Mouse (Mus musculus): ENCODE measurements around the gene Apoa2. TPM values are rescaled to one million over a fixed set of nuclear protein-coding genes. Genes with fewer than 3 reads are reported as not detected.

Apoa2 gene
- polyA plus RNA-seq, 1 experiment from 2014 or later: 84.7 TPM

DNA sequence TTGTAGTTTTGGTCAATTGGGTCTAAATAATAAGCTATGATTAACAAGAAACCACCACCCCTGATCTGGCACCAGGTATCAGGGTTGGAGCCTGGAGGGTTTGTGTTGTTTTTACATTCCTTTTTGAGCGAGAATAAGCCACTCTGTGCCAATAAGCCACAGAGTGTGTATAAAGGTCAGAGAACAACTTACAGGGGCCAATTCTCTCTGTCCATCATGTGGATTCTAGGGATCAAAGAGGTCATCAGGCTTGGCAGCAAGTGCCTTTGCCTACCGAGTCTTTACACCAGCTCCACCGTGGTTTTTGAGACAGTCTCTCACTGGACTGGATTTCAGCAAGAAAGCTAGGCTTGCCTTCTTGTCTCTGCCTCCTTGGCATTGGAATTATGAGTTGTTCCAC is 12.0 kb upstream of the Apoa2 start:
- 58% methylated on average over 3 of the region's 3 CpGs for WGBS
- Histone ChIP-seq H3K36me3 (no peaks in the 10 kb centered on the region; the same call in 1 of the 2 replicates), H3K9ac (no peak overlapping the region), H3K27me3 (replicated peaks) (no peaks in the 10 kb centered on the region), H3K4me2 (replicated peaks) (no peak overlapping the region), H3K4me3 (replicated peaks) (no peak overlapping the region), H3K27ac (no peak overlapping the region), H3K9me3 (no peaks in the 10 kb centered on the region), H3K4me1 (replicated peaks) (0 out of 2 replicates have a peak, but pooled peaks cover 2% of the 10 kb centered on the region)
- ATAC-seq: no peak

DNA sequence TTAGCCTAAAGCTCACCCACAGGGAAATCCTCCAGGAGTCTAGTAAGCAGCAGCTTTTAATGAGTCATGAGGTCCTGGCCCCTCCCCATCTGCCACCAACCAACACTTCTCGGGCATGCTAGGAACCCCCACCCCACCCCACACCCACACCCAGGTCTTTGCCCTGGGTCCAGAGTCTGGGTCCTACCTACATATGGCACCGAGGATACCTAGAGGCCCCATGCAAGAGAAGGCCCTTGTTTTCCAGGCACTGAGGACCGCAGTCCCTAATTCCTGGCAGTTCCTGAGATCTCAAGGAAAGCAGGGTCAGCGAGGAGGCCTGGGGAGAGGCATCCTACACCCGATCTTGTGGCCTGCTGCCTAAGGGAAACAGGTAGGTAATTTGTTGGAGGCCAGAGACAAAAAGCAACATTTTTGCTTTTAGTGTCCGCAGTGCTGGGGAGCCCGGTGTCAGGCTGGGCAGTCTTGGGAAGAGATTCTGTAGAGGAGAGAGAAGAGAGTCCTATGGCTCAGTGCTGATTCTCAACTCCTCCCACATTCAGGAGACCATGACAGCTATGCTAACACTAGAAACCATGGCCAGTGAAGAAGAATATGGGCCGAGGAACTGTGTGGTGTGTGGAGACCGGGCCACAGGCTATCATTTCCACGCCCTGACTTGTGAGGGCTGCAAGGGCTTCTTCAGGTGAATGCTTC is 10.9 kb upstream of the Apoa2 start, which contains the start of gene Nr1i3:
Gene Nr1i3 (plus strand): TSS at position 170 of the 696 bp plus-strand sequence.
- peak within 1 kb of the TSS; percentile 28 for H3K27ac ChIP-seq
- H3K4me2 ChIP-seq (replicated peaks): peak within 1 kb of the TSS; percentile 32
- 69% methylated on average over 10 of the region's 10 CpGs for WGBS
- peak; percentile 96 for ATAC-seq
- H3K36me3 ChIP-seq: no peaks in the 10 kb centered on the region; the same call in 1 of the 2 replicates
- no peaks in the 10 kb centered on the region for H3K9me3 ChIP-seq
- 0 out of 2 replicates have a peak, but pooled peaks cover 2% of the 10 kb centered on the region for H3K4me1 ChIP-seq (replicated peaks)
- no peaks in the 10 kb centered on the region for H3K27me3 ChIP-seq (replicated peaks)
- 0 out of 2 replicates have a peak within 1 kb of the TSS, but pooled peaks have one; percentile 0 for H3K4me3 ChIP-seq (replicated peaks)
- 0 out of 2 replicates have a peak within 1 kb of the TSS, but pooled peaks have one; percentile 1 for H3K9ac ChIP-seq

DNA sequence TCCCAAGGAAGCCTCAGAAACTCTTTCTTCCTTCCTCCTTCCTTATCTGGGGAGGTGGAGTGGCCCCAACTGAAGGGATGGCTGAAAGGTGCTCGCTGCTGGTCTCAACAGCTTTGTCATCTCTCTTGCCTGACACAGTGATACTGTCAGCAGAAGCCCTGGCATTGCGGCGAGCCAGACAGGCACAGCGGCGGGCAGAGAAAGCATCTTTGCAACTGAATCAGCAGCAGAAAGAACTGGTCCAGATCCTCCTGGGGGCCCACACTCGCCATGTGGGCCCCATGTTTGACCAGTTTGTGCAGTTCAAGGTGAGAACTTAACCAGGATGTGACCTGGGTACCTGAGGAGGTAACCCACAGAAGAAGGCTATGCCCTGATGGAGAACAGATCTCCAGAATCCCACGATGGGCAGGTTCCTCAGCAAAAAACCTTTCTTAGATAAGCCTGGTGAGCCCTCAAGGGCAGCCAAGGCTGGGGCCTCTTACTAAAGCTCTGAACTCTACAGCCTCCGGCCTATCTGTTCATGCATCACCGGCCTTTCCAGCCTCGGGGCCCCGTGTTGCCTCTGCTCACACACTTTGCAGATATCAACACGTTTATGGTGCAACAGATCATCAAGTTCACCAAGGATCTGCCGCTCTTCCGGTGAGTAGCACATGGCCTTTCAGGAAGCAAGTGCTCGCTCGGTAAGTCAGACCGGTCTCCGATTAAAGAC is 8.5 kb upstream of the Apoa2 start:
- no peak overlapping the region for H3K4me2 ChIP-seq (replicated peaks)
- H3K27ac ChIP-seq: no peak overlapping the region
- 84% methylated on average over 18 of the region's 18 CpGs for whole genome bisulfite sequencing
- H3K27me3 ChIP-seq (replicated peaks): no peaks in the 10 kb centered on the region
- H3K9ac ChIP-seq: no peak overlapping the region
- no peak for ATAC-seq
- no peaks in the 10 kb centered on the region; the same call in 1 of the 2 replicates for H3K36me3 ChIP-seq
- H3K4me3 ChIP-seq (replicated peaks): no peak overlapping the region
- H3K9me3 ChIP-seq: no peaks in the 10 kb centered on the region
- peaks cover 7% of the 10 kb centered on the region for H3K4me1 ChIP-seq (replicated peaks)

DNA sequence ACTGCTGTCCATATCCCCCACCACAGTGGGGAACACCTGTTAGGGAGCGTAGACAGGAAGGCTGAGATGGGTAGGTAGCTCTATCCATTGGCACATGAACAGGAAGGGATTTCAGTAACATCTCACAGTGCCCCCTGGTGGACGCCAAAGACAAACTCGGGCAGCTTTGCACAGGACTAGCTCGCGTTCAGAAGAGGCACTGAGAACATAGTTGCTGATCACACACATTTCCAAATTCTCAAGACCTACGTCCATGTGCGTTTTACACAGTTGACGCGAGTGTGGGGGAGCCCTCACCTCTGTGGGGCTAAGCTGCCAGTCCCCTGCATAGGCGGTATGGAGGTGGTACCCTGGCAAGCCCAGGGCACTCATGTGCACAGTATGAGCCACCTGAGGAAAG is 4.0 kb upstream of the Apoa2 start:
- Histone ChIP-seq H3K9me3 (no peaks in the 10 kb centered on the region), H3K27ac (no peak overlapping the region), H3K9ac (0 out of 2 replicates have a peak overlapping the region, but pooled peaks have one; percentile 51), H3K27me3 (replicated peaks) (no peaks in the 10 kb centered on the region), H3K36me3 (no peaks in the 10 kb centered on the region; the same call in 1 of the 2 replicates), H3K4me1 (replicated peaks) (peaks cover 12% of the 10 kb centered on the region), H3K4me2 (replicated peaks) (peak overlapping the region; percentile 87), H3K4me3 (replicated peaks) (peak overlapping the region; percentile 53; the same call in 1 of the 2 replicates)
- WGBS: 8% methylated on average over 10 of the region's 10 CpGs
- ATAC-seq: peak; percentile 27

DNA sequence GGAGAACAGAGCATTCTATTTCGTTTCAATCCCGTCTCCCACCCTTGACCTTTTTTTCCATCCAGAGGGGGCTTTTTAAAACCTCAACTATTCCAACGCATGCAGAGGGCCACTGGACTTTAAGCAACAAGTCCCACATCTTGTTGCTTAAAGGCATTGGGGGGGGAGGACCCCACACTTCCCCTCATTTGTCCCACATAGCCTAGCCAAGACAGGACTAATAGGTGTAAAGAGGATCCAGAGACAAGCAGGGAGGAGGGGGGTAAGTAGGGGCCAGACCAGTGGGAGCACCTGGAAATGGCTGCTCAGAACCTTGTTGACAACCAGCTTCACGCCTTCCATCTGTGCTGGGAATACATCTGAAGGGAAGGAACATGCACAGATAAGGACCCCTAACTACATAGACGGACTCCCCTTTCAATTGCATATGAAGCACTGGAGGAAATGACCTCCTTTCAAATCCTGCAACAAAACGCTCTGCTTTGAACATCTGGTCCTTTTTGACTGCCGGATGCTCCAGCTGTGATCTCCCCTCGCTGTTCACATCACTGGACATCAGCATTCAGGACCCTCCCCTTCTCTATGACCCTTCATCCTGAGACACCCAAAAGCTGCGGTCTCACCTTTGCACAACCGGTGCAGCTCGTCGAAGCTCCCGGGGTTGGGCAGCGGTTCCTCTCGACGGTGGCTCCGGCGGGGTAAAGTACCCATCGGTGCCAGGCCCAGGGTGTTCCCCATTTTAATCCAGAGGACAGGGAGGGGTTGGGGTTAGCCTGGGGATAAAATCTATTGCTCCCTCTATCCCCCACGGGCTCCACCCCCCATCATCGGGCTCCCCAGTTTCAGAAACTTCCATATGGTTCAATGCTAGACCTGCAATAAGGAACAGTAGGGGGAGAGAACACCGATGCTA is 3.3 kb upstream of the Apoa2 start:
- H3K4me3 ChIP-seq (replicated peaks): peak overlapping the region; percentile 53
- 0 out of 2 replicates have a peak, but pooled peaks have one; percentile 0 for ATAC-seq
- no peak overlapping the region for H3K27ac ChIP-seq
- H3K9me3 ChIP-seq: no peaks in the 10 kb centered on the region
- peaks cover 9% of the 10 kb centered on the region for H3K4me1 ChIP-seq (replicated peaks)
- H3K4me2 ChIP-seq (replicated peaks): peak overlapping the region; percentile 87
- H3K36me3 ChIP-seq: no peaks in the 10 kb centered on the region; the same call in 1 of the 2 replicates
- no peaks in the 10 kb centered on the region for H3K27me3 ChIP-seq (replicated peaks)
- WGBS: 8% methylated on average over 22 of the region's 22 CpGs
- peak overlapping the region; percentile 51 for H3K9ac ChIP-seq

DNA sequence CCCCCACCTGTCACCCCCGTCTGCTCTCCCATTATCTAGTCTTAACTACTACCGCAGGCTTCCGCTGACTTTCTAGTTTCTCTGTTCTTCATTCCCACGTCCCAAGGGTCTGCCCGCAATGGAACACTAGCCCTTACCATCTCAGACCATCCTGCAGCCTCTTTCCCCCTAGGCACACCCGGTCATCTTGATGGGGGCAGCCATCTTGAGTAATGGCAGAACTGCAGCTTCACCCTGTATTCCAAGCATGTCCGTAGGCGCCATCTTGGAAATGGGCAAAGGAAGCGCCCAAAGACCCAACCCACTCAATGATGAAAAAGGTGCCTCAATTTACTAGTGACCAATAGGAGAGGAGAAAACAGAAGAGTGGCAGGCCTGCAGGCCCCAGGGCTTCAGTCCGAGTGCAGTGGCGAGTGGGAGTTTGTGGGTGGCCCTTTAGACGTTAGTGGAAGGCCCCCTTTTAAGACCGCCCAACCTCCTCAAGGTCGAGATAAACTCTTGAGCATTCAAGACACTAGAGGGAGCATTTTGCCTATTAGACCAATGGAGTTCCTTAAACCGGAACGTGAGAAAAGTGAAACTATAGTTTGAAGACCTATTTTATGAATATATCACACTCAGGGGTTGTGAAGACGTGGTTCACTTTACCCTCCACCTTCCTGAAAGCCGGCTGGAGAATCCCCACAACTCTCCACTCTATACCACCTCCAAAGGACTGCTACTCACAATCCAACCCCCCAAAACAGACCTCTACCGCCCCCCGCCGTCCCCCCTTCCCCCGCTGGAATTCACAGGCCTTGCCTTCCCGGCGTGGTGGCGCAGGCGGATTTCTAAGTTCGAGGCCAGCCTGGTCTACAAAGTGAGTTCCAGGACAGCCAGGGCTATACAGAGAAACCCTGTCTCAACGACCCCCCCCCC is 2.4 kb upstream of the Apoa2 start, which contains the start of gene Tomm40l:
Gene Tomm40l (minus strand): TSS at position 277 of the 918 bp plus-strand sequence.
- 1% methylated on average over 28 of the region's 28 CpGs for WGBS
- no peaks in the 10 kb centered on the region; the same call in 1 of the 2 replicates for H3K36me3 ChIP-seq
- H3K4me1 ChIP-seq (replicated peaks): peaks cover 9% of the 10 kb centered on the region
- no peaks in the 10 kb centered on the region for H3K9me3 ChIP-seq
- peak within 1 kb of the TSS; percentile 53 for H3K4me3 ChIP-seq (replicated peaks)
- H3K9ac ChIP-seq: peak within 1 kb of the TSS; percentile 51
- H3K27me3 ChIP-seq (replicated peaks): no peaks in the 10 kb centered on the region
- H3K27ac ChIP-seq: peak within 1 kb of the TSS; percentile 83
- peak within 1 kb of the TSS; percentile 87 for H3K4me2 ChIP-seq (replicated peaks)
- peak; percentile 98 for ATAC-seq

DNA sequence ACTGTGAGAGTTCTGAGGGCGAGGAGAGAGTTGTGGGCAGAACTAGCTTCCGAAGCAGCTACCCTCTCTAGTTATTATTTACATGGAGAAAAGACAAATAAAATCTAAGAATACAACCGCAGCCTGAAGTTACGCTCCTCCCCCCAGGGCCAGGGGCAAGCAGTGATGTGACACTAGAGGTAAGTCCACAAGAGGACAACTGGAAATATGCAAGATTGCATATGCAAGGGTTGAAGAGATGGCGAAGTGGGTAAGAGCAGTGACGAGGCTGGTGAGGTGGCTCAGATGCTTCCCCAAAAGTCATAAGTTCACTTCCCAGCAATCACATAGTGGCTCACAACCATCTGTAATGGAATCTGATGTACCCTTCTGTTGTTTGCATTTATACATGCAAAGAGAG is 1.7 kb upstream of the Apoa2 start:
- no peaks in the 10 kb centered on the region for H3K36me3 ChIP-seq
- no peaks in the 10 kb centered on the region for H3K9me3 ChIP-seq
- H3K27ac ChIP-seq: peak overlapping the region; percentile 83
- no peak overlapping the region for H3K9ac ChIP-seq
- 0 out of 2 replicates have a peak overlapping the region, but pooled peaks have one; percentile 28 for H3K4me3 ChIP-seq (replicated peaks)
- no peak for ATAC-seq
- peak overlapping the region; percentile 87 for H3K4me2 ChIP-seq (replicated peaks)
- no peaks in the 10 kb centered on the region for H3K27me3 ChIP-seq (replicated peaks)
- peaks cover 9% of the 10 kb centered on the region for H3K4me1 ChIP-seq (replicated peaks)
- WGBS: 80% methylated on average over 6 of the region's 6 CpGs

DNA sequence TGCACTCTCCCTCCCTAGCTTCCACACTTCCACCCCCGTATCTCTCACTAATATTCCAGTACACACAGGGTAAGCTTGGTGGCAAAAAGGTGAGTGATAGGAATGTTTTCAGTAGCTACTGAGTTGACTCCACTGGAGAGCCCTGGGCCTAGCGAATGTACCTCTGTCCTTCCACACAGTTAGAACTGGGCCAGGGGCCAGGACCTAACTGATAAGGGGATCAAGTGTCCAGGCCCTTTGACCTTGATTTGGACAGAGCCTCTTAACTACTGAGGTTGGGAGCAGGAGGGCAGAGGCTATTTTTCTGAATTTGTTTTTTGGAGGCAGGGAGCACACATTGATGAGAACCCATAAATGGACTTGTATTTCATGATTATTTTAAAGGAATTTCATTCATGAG is 1.1 kb upstream of the Apoa2 start:
- Histone ChIP-seq H3K4me3 (replicated peaks) (no peak overlapping the region), H3K27ac (no peak overlapping the region), H3K36me3 (no peaks in the 10 kb centered on the region), H3K27me3 (replicated peaks) (no peaks in the 10 kb centered on the region), H3K4me2 (replicated peaks) (no peak overlapping the region), H3K9me3 (no peaks in the 10 kb centered on the region), H3K9ac (no peak overlapping the region), H3K4me1 (replicated peaks) (peaks cover 9% of the 10 kb centered on the region)
- WGBS: 72% methylated on average over 2 of the region's 2 CpGs
- ATAC-seq: no peak

DNA sequence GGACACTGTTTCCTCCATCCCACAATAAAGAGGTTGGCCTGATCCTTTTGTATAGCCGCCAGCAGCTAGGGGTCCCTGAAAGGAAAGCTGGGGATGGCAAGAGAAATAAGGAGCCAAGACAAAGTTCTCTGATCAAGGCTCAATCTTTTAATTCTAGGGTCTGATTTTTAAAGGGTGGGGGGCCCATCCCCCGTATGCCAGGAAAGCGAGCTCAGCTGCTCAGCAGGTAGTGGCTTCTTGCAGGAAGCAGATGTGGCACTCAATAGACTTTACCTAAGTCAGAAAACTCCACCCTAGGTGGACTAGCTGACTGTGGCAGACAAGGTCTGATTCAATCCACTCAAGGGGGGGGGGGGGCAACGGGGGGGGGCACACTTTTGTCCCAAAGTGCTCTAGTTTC is 1.9 kb downstream of the Apoa2 start:
- no peaks in the 10 kb centered on the region for H3K36me3 ChIP-seq
- no peaks in the 10 kb centered on the region for H3K9me3 ChIP-seq
- H3K4me3 ChIP-seq (replicated peaks): no peak overlapping the region
- no peak overlapping the region for H3K4me2 ChIP-seq (replicated peaks)
- H3K27me3 ChIP-seq (replicated peaks): no peaks in the 10 kb centered on the region
- H3K4me1 ChIP-seq (replicated peaks): peaks cover under 1% of the 10 kb centered on the region; the same call in 1 of the 2 replicates
- no peak overlapping the region for H3K27ac ChIP-seq
- ATAC-seq: no peak
- 70% methylated on average over 4 of the region's 4 CpGs for WGBS
- H3K9ac ChIP-seq: no peak overlapping the region

DNA sequence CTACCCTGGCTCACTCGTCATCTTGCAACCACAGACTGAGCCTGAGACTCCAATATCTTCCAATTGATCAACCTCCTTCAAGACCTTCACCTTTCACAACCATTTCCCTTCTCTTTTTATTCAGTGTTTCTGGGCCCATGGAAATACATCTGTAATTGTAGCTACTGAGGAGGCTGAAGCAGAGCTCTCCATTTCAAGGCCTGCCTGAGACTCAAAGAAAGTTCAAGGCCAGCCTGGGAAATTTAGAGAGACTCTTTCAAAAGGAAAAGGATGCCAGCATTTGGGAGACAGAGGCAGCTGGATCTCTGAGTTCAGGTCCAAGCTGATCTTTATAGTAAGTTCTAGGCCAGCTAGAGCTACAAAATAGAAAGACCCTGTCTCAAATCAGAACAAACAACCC is 3.0 kb downstream of the Apoa2 start:
- H3K4me1 ChIP-seq (replicated peaks): no peaks in the 10 kb centered on the region
- H3K27me3 ChIP-seq (replicated peaks): no peaks in the 10 kb centered on the region
- no peaks in the 10 kb centered on the region for H3K36me3 ChIP-seq
- ATAC-seq: no peak
- 94% methylated on average over 1 of the region's 1 CpGs for WGBS
- no peak overlapping the region for H3K4me2 ChIP-seq (replicated peaks)
- no peak overlapping the region for H3K4me3 ChIP-seq (replicated peaks)
- H3K9me3 ChIP-seq: no peaks in the 10 kb centered on the region
- no peak overlapping the region for H3K27ac ChIP-seq
- H3K9ac ChIP-seq: no peak overlapping the region

DNA sequence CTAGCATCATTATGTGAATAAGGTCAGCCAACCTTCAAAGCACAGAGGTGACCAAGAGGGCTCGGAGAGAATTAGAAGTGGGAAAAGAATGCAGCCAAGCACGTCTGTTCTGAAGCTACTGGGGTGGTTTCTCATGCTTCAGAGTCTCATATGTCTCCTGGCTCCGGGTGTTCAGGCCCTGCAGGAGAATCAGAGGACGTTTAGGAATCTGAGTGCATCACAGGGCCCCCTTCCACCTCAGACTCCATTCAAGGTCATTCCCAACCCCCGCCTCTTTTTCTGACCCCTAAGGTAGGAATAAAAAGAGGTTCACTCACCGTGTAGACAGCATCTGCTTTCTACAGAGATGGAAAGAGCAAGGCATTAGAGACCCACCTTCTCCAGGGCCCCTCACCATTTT is 4.9 kb downstream of the Apoa2 start:
- WGBS: 60% methylated on average over 6 of the region's 6 CpGs
- Histone ChIP-seq H3K9ac (no peak overlapping the region), H3K36me3 (peaks cover 9% of the 10 kb centered on the region; the same call in 1 of the 2 replicates), H3K27ac (no peak overlapping the region), H3K9me3 (no peaks in the 10 kb centered on the region), H3K27me3 (replicated peaks) (no peaks in the 10 kb centered on the region), H3K4me2 (replicated peaks) (no peak overlapping the region), H3K4me1 (replicated peaks) (no peaks in the 10 kb centered on the region), H3K4me3 (replicated peaks) (no peak overlapping the region)
- no peak for ATAC-seq
